Mouse (Mus musculus): ENCODE measurements at regions not wholly inside any gene's neighbourhood (a gene's known extent, or its start where the extent isn't known, plus 50 kb on each side); places are given as distances from the start of the nearest gene placed in this dataset. TPM values are rescaled to one million over a fixed set of nuclear protein-coding genes. Genes with fewer than 3 reads are reported as not detected.

Small RNA genes lying in the stretch of these regions (microRNA-seq; reads per million reads assigned to microRNA genes)
- gene Gm26455 (ENCODE audit: borderline number of aligned reads): not detected
